Mouse (Mus musculus) stomach, postnatal 0 days (tissue): Measurements from ENCODE around the gene Foxp1. TPM values are rescaled to one million over a fixed set of nuclear protein-coding genes. Genes with fewer than 3 reads are reported as not detected.

Experiments
- ATAC-seq: fragments of 200-750 bp; cut with Nextera tagmentation; 2 replicates; pipeline ENCODE4 v1.8.0; 2017; ENCODE audit not compliant: low FRiP score, low TSS enrichment
- DNase-seq: peaks from one replicate; pipeline ENCODE4 v3.0.0-alpha.2; 2016; ENCODE audit warnings: low spot score
- H3K27ac ChIP-seq: fragments of 300-500 bp; sonication (generic); replicated peaks from 2 replicates; pipeline ENCODE4 v1.5.1; 2014; ENCODE audit warnings: mild to moderate bottlenecking, control low read depth
- H3K27me3 ChIP-seq: fragments of 300-500 bp; sonication (generic); 2 replicates; pipeline ENCODE4 v1.6.1; 2014; ENCODE audit warnings: low read length; ENCODE audit not compliant: control insufficient read depth, insufficient read depth
- H3K36me3 ChIP-seq: fragments of 300-500 bp; sonication (generic); 2 replicates; pipeline ENCODE4 v1.6.1; 2014; ENCODE audit warnings: low read length, mixed read lengths; ENCODE audit not compliant: control insufficient read depth, insufficient read depth
- H3K4me1 ChIP-seq: fragments of 300-500 bp; sonication (generic); replicated peaks from 2 replicates; pipeline ENCODE4 v1.6.1; 2014; ENCODE audit warnings: antibody characterized with exemption; ENCODE audit not compliant: control insufficient read depth, insufficient read depth
- H3K4me2 ChIP-seq: fragments of 300-500 bp; sonication (generic); replicated peaks from 2 replicates; pipeline ENCODE4 v1.6.1; 2014; ENCODE audit warnings: low read depth, mild to moderate bottlenecking, control low read depth, moderate library complexity
- H3K4me3 ChIP-seq: fragments of 300-500 bp; sonication (generic); 2 replicates; pipeline ENCODE4 v1.5.1; 2014; ENCODE audit warnings: low read depth, low read length, control low read depth
- H3K9ac ChIP-seq: fragments of 300-500 bp; sonication (generic); 2 replicates; pipeline ENCODE4 v1.6.1; 2014; ENCODE audit warnings: mild to moderate bottlenecking, low read length, control low read depth, mixed read lengths
- H3K9me3 ChIP-seq: fragments of 300-500 bp; sonication (generic); 2 replicates; pipeline ENCODE4 v1.6.1; 2016; ENCODE audit warnings: low read length; ENCODE audit not compliant: control insufficient read depth
- CTCF ChIP-seq: IDR thresholded peaks from 2 replicates; pipeline ENCODE4 v1.5.1; 2016; ENCODE audit warnings: antibody characterized with exemption, low read depth, mild to moderate bottlenecking, moderate library complexity
- EP300 ChIP-seq: optimal IDR thresholded peaks from 2 replicates; pipeline ENCODE3; 2016; ENCODE audit warnings: antibody characterized with exemption
- WGBS: fragments of 180-500 bp; shearing (Covaris S2); extraction: QIAGEN DNeasy Blood & Tissue Kit; methylation state at CpG from one replicate; pipeline ENCODE4 v1.1.7; 2014; 5-methylcytosine and 5-hydroxymethylcytosine counted together
- polyA plus RNA-seq: library from polyadenylated mRNA; unstranded; fragments of >200 nt; fragmentation: Nextera tagmentation; extraction: Ambion mirVana; gene quantifications from 2 replicates; pipeline ENCODE4 v1.2.1, GENCODE M21; 2015

The Foxp1 gene
- polyA plus RNA-seq, 1 experiment from 2014 or later, result 68.9 TPM

- Histone ChIP-seq H3K4me2 (no peak overlapping the region), H3K27me3 (no peaks in the 10 kb centered on the region), H3K27ac (no peak overlapping the region), H3K4me3 (no peak overlapping the region), H3K36me3 (peaks cover 3% of the 10 kb centered on the region; the same call in 1 of the 2 replicates), H3K9ac (no peak overlapping the region), H3K9me3 (no peaks in the 10 kb centered on the region), H3K4me1 (peaks cover 9% of the 10 kb centered on the region)
- ATAC-seq (no peak), DNase-seq (no peak)
- 73% methylated on average over 21 of the region's 21 CpGs for WGBS
- no peak for TF ChIP-seq EP300
- no peak for TF ChIP-seq CTCF
Measured at GRCm38 (mm10) chr6:98994104-98994787, 528.3 kb downstream of the Foxp1 start.

- Histone ChIP-seq H3K4me2 (no peak overlapping the region), H3K36me3 (peaks cover 3% of the 10 kb centered on the region; the same call in 1 of the 2 replicates), H3K27ac (no peak overlapping the region), H3K4me3 (no peak overlapping the region), H3K9me3 (no peaks in the 10 kb centered on the region), H3K9ac (no peak overlapping the region), H3K4me1 (peaks cover 9% of the 10 kb centered on the region), H3K27me3 (no peaks in the 10 kb centered on the region)
- ATAC-seq (no peak), DNase-seq (no peak)
- TF ChIP-seq CTCF (no peak), EP300 (no peak)
- 28% methylated on average over 3 of the region's 3 CpGs for WGBS
Measured at GRCm38 (mm10) chr6:98993231-98993630, 529.3 kb downstream of the Foxp1 start.

- Histone ChIP-seq H3K4me3 (no peak overlapping the region), H3K4me2 (no peak overlapping the region), H3K27ac (no peak overlapping the region), H3K27me3 (no peaks in the 10 kb centered on the region), H3K36me3 (peaks cover 3% of the 10 kb centered on the region; the same call in 1 of the 2 replicates), H3K9me3 (no peaks in the 10 kb centered on the region), H3K9ac (no peak overlapping the region), H3K4me1 (peaks cover 9% of the 10 kb centered on the region)
- ATAC-seq, result no peak
- 43% methylated on average over 7 of the region's 7 CpGs for WGBS
- TF ChIP-seq EP300 (no peak), CTCF (no peak)
- no peak for DNase-seq
Measured at GRCm38 (mm10) chr6:98992772-98993147, 529.8 kb downstream of the Foxp1 start.

GRCm38 (mm10) chr6:98991900-98992771 is 530.4 kb downstream of the Foxp1 start:
- no peak for DNase-seq
- no peaks in the 10 kb centered on the region for H3K27me3 ChIP-seq
- H3K4me3 ChIP-seq, result no peak overlapping the region
- H3K4me2 ChIP-seq, result no peak overlapping the region
- H3K4me1 ChIP-seq, result peaks cover 9% of the 10 kb centered on the region
- TF ChIP-seq EP300 (no peak), CTCF (no peak)
- H3K9me3 ChIP-seq, result no peaks in the 10 kb centered on the region
- no peak overlapping the region for H3K27ac ChIP-seq
- H3K9ac ChIP-seq, result no peak overlapping the region
- 70% methylated on average over 5 of the region's 5 CpGs for WGBS
- no peak for ATAC-seq
- peaks cover 3% of the 10 kb centered on the region; the same call in 1 of the 2 replicates for H3K36me3 ChIP-seq

GRCm38 (mm10) chr6:98987533-98988169 is 534.9 kb downstream of the Foxp1 start:
- Histone ChIP-seq H3K9me3 (no peaks in the 10 kb centered on the region), H3K9ac (no peak overlapping the region), H3K27ac (no peak overlapping the region), H3K4me3 (no peak overlapping the region), H3K4me2 (no peak overlapping the region), H3K36me3 (peaks cover 3% of the 10 kb centered on the region; the same call in 1 of the 2 replicates), H3K4me1 (peaks cover 7% of the 10 kb centered on the region), H3K27me3 (no peaks in the 10 kb centered on the region)
- TF ChIP-seq CTCF, result no peak
- TF ChIP-seq EP300, result no peak
- WGBS, result 71% methylated on average over 6 of the region's 6 CpGs
- DNase-seq (no peak), ATAC-seq (no peak)
